Mouse (Mus musculus) layer of hippocampus, adult 2 months (tissue): ENCODE data around the gene Cnr2. TPM values are rescaled to one million over a fixed set of nuclear protein-coding genes. Genes with fewer than 3 reads are reported as not detected.

Experiments
- DNase-seq, 2 experiments: peaks; one replicate each; pipeline ENCODE4 v3.0.0; 2022; ENCODE audit warnings: low spot score in 2 of 2
- H3K27ac ChIP-seq: fragments of 200-600 bp; 2 replicates; pipeline ENCODE4 v1.8.1; 2022
- H3K4me3 ChIP-seq: fragments of 200-600 bp; 2 replicates; pipeline ENCODE4 v1.8.1; 2022; ENCODE audit warnings: mild to moderate bottlenecking
- CTCF ChIP-seq: fragments of 200-600 bp; conservative IDR thresholded peaks from 2 replicates; pipeline ENCODE4 v1.8.1; 2022; ENCODE audit warnings: antibody characterized with exemption, mild to moderate bottlenecking, moderate library complexity
- total RNA-seq, 2 experiments: library from RNA; stranded (reverse); gene quantifications; 2 replicates each; pipeline ENCODE4 v1.2.3; 2021

Cnr2 gene
- total RNA-seq, 2 experiments from 2014 or later = 0.12 TPM; not detected in 1

DNA sequence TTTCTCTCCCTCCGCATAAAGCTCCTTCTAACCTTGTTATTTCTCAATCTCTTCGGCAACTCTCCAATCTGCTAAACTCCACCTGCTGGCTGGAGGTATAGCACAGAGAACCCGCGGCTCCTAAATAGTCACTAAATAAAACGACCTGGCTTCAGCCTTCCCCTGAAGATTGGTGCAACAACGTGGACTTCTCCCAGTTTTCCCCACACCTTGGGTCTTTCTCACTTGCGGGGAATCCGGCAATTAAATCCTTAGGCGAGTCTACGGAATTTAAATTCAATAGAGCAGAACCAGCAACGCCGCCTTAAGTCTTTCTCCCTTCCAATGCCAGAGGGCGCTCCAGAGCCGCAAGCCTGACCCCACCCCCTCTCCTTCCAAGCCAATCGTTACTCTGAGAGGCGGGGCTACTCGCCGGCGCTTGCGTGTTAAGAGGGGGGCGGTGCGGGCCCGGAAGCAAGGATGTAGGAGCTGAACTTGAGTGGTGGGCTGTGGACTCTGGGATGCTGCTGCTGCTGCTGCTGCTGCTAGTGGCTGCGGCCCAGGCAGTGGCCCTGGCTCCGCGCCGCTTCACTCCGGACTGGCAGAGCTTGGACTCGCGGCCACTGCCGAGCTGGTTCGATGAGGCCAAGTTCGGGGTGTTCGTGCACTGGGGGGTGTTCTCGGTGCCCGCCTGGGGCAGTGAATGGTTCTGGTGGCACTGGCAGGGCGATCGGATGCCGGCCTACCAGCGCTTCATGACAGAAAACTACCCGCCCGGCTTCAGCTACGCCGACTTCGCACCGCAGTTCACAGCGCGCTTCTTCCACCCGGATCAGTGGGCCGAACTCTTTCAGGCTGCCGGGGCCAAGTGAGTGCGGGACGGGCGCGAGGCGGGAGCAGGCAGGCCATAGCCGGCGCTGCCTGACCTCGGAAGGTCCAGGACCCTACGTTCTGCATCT, 25.4 kb downstream of the Cnr2 start, which contains the start of gene Fuca1:
Gene Fuca1 (plus strand): TSS at position 432 of the 938 bp plus-strand sequence.
- peak; percentile 95 to 97 for DNase-seq
- H3K27ac ChIP-seq = peak within 1 kb of the TSS; percentile 73; the same call in 1 of the 2 replicates
- peak within 1 kb of the TSS; percentile 94 for H3K4me3 ChIP-seq
- TF ChIP-seq CTCF = peak; percentile 88

- no peak for DNase-seq
- Histone ChIP-seq H3K4me3 (peak overlapping the region; percentile 94), H3K27ac (peak overlapping the region; percentile 71; the same call in 1 of the 2 replicates)
- TF ChIP-seq CTCF = no peak
Measured at GRCm38 (mm10) chr4:135921257-135922120, 26.3 kb downstream of the Cnr2 start.

- no peak for TF ChIP-seq CTCF
- DNase-seq = no peak
- no peak overlapping the region for H3K4me3 ChIP-seq
- no peak overlapping the region for H3K27ac ChIP-seq
Measured at GRCm38 (mm10) chr4:135922190-135922589, 27.0 kb downstream of the Cnr2 start.

- Histone ChIP-seq H3K27ac (no peak overlapping the region), H3K4me3 (no peak overlapping the region)
- no peak for DNase-seq
- TF ChIP-seq CTCF = no peak
Measured at GRCm38 (mm10) chr4:135924418-135924817, 29.2 kb downstream of the Cnr2 start.

DNA sequence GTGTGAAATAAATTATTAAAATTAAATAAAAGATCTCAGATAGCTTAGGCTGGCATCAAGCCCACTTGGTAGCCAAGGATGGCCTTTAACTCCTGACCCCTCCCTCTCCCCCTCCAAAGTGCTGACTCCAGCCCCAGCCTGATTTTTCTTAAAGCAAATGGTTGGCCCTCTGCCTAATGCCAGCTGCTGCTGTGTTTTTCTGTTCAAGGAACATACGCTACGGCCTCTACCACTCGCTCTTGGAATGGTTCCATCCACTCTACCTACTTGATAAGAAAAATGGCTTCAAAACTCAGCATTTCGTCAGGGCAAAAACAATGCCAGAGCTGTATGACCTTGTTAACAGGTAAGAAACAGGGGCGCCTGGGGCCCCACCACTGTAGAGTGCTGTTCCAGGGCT, 30.1 kb downstream of the Cnr2 start:
- Histone ChIP-seq H3K27ac (peak overlapping the region; percentile 58; the same call in 1 of the 2 replicates), H3K4me3 (no peak overlapping the region)
- TF ChIP-seq CTCF = no peak
- no peak for DNase-seq

- no peak for TF ChIP-seq CTCF
- Histone ChIP-seq H3K4me3 (no peak overlapping the region), H3K27ac (no peak overlapping the region)
- no peak for DNase-seq
Measured at GRCm38 (mm10) chr4:135926195-135926808, 31.1 kb downstream of the Cnr2 start.

DNA sequence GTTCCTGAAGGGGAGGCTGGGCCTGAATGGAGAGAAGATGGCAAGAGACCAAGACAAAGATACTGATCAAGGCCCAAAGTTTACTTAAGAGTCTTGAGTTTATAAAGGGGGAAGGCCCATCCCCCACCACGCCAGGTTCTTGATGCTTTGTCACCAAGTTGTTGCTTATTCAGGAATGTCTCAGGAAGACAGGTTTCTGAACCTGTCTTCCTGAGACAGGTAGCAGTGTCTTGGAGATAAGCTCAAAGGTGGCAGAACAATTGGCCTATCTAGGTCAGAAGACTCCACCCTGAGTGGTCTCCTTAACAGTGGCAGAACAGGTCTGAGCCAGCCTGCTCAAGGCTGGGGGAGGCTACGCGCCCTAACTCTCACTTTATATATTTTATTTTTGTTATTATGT, 31.7 kb downstream of the Cnr2 start:
- H3K27ac ChIP-seq = no peak overlapping the region
- no peak overlapping the region for H3K4me3 ChIP-seq
- TF ChIP-seq CTCF = no peak
- no peak for DNase-seq

GRCm38 (mm10) chr4:135928376-135928775, 33.2 kb downstream of the Cnr2 start:
- DNase-seq = no peak
- no peak overlapping the region for H3K4me3 ChIP-seq
- H3K27ac ChIP-seq = no peak overlapping the region
- TF ChIP-seq CTCF = no peak

GRCm38 (mm10) chr4:135929405-135929804, 34.2 kb downstream of the Cnr2 start:
- no peak for DNase-seq
- TF ChIP-seq CTCF = no peak
- H3K4me3 ChIP-seq = no peak overlapping the region
- H3K27ac ChIP-seq = no peak overlapping the region

GRCm38 (mm10) chr4:135929828-135930227, 34.6 kb downstream of the Cnr2 start:
- Histone ChIP-seq H3K27ac (no peak overlapping the region), H3K4me3 (no peak overlapping the region)
- no peak for DNase-seq
- no peak for TF ChIP-seq CTCF

DNA sequence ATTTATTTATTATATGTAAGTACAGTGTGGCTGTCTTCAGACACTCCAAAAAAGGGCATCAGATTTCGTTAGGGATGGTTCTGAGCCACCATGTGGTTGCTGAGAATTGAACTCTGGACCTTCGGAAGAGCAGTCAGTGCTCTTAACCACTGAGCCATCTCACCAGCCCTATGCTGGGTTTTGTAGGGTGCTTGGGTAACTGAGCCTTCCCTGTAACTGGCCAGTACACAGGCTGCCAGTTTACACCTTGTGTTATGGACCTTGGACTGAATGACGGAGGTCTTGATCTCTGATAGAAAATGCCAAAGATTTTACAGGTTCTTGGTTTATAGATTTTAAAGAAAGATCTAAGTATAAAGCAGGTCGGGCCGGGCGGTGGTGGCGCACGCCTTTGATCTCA, 35.0 kb downstream of the Cnr2 start:
- no peak for TF ChIP-seq CTCF
- no peak for DNase-seq
- H3K4me3 ChIP-seq = no peak overlapping the region
- H3K27ac ChIP-seq = no peak overlapping the region

- peak; percentile 82 for TF ChIP-seq CTCF
- no peak for DNase-seq
- Histone ChIP-seq H3K27ac (no peak overlapping the region), H3K4me3 (no peak overlapping the region)
Measured at GRCm38 (mm10) chr4:135931832-135932231, 36.6 kb downstream of the Cnr2 start.
